Mouse (Mus musculus) neural tube, embryonic 12.5 days (tissue): ENCODE data around the gene Msx3. TPM values are rescaled to one million over a fixed set of nuclear protein-coding genes. Genes with fewer than 3 reads are reported as not detected.

Experiments used
- ATAC-seq: fragments of 200-750 bp; cut with Nextera tagmentation; 2 replicates; pipeline ENCODE4 v1.8.0; 2017; ENCODE audit warnings: low read depth, mild to moderate bottlenecking, moderate TSS enrichment, moderate library complexity; ENCODE audit not compliant: low FRiP score
- H3K27ac ChIP-seq: fragments of 300-500 bp; sonication (generic); 2 replicates; pipeline ENCODE4 v1.5.1; 2016
- H3K27me3 ChIP-seq: fragments of 300-500 bp; sonication (generic); replicated peaks from 2 replicates; pipeline ENCODE4 v1.6.1; 2016; ENCODE audit warnings: mild to moderate bottlenecking
- H3K36me3 ChIP-seq: fragments of 300-500 bp; sonication (generic); 2 replicates; pipeline ENCODE4 v1.6.1; 2016; ENCODE audit warnings: mild to moderate bottlenecking
- H3K4me1 ChIP-seq: fragments of 300-500 bp; sonication (generic); 2 replicates; pipeline ENCODE4 v1.6.1; 2016
- H3K4me2 ChIP-seq: fragments of 300-500 bp; sonication (generic); replicated peaks from 2 replicates; pipeline ENCODE4 v1.6.1; 2016; ENCODE audit warnings: mild to moderate bottlenecking
- H3K4me3 ChIP-seq: fragments of 300-500 bp; sonication (generic); 2 replicates; pipeline ENCODE4 v1.5.1; 2016
- H3K9ac ChIP-seq: fragments of 300-500 bp; sonication (generic); 2 replicates; pipeline ENCODE4 v1.6.1; 2016; ENCODE audit warnings: mild to moderate bottlenecking
- H3K9me3 ChIP-seq: fragments of 300-500 bp; sonication (generic); 2 replicates; pipeline ENCODE4 v1.6.1; 2016; ENCODE audit warnings: mild to moderate bottlenecking
- WGBS: fragments of 180-500 bp; shearing (Covaris S2); methylation state at CpG from one replicate; pipeline ENCODE4 v1.1.7; 2016; 5-methylcytosine and 5-hydroxymethylcytosine counted together
- polyA plus RNA-seq: library from polyadenylated mRNA; unstranded; fragments of >200 nt; fragmentation: Nextera tagmentation; extraction: Ambion mirVana; gene quantifications from 2 replicates; pipeline ENCODE4 v1.2.1, GENCODE M21; 2016

Gene Msx3
- polyA plus RNA-seq, 1 experiment from 2014 or later = 95.9 TPM

DNA sequence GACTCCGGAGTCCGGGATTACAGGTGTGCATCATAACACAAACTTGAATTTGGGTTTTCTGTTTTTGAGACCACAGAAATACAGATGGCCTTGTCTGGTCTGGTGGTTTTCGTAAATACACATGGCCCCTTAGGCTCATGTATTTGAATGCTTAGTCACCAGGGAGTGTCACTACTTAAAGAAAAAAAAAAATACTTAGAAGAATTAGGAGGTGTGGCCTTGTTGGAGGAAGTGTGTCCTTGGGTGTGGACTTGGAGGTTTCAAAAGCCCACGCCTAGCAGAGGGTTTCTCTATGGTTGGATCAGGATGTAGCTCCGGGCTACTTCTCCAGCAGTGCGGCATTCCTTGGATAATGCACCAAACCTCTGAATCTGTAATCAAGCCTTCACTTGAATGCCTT, 28.8 kb upstream of the Msx3 start:
- Histone ChIP-seq H3K36me3 (no peaks in the 10 kb centered on the region), H3K9me3 (no peaks in the 10 kb centered on the region), H3K4me1 (peaks cover 24% of the 10 kb centered on the region), H3K4me2 (no peak overlapping the region), H3K4me3 (no peak overlapping the region), H3K27ac (no peak overlapping the region), H3K27me3 (peaks cover 11% of the 10 kb centered on the region), H3K9ac (no peak overlapping the region)
- no peak for ATAC-seq
- 80% methylated on average over 6 of the region's 6 CpGs for WGBS

- 0 out of 2 replicates have a peak, but pooled peaks cover 6% of the 10 kb centered on the region for H3K4me1 ChIP-seq
- H3K4me3 ChIP-seq = no peak overlapping the region
- no peaks in the 10 kb centered on the region for H3K27me3 ChIP-seq
- no peaks in the 10 kb centered on the region for H3K9me3 ChIP-seq
- no peak for ATAC-seq
- peak overlapping the region; percentile 44 for H3K4me2 ChIP-seq
- H3K9ac ChIP-seq = 0 out of 2 replicates have a peak overlapping the region, but pooled peaks have one; percentile 33
- WGBS = 33% methylated on average over 39 of the region's 39 CpGs
- no peak overlapping the region for H3K27ac ChIP-seq
- H3K36me3 ChIP-seq = no peaks in the 10 kb centered on the region
Observed at GRCm38 (mm10) chr7:140070042-140070711, 21.3 kb upstream of the Msx3 start.

DNA sequence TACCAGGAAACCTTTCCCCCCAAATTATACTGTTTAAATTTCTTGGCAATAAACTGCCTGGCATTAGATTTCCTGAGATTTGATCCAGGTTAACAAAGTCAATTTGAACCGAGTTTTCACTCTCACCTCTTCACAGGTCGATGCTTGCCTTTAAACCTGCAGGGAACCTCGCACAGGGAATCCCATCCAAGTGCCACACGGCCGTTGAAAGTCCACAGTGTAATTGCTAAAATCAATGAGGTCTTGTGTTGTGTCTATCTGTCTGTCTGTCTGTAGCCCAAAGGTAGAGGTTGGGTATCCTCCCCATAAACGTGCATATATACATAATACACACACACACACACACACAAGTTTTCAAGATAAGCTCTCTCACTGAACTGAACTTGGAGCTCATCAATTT, 18.5 kb upstream of the Msx3 start:
- WGBS = 68% methylated on average over 6 of the region's 6 CpGs
- Histone ChIP-seq H3K4me2 (no peak overlapping the region), H3K27ac (no peak overlapping the region), H3K9me3 (no peaks in the 10 kb centered on the region), H3K4me1 (peaks cover 15% of the 10 kb centered on the region), H3K9ac (no peak overlapping the region), H3K4me3 (no peak overlapping the region), H3K36me3 (no peaks in the 10 kb centered on the region), H3K27me3 (no peaks in the 10 kb centered on the region; the same call in 1 of the 2 replicates)
- no peak for ATAC-seq

DNA sequence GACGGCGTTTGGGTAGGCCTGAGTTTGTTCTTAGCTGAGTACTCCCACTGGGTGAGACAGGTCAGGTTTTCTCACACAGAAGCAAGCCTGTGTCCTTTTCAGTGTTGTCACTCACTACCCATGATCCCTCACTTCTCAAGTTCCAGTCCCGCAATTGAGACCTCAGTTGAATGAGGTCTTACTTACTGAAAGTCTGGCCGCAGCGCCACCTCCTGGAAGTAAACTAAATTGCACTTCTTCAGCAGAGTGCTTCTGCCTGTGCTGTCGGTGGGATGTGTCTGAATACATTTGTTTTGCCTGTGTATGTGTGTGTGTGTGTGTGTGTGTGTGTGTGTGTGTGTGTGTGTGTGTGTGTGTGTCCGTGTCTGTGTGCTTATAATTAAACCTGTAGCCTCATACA, 14.2 kb upstream of the Msx3 start:
- WGBS = 17% methylated on average over 7 of the region's 7 CpGs
- Histone ChIP-seq H3K9ac (no peak overlapping the region), H3K27ac (no peak overlapping the region), H3K4me2 (0 out of 2 replicates have a peak overlapping the region, but pooled peaks have one; percentile 5), H3K4me3 (no peak overlapping the region), H3K4me1 (peaks cover 51% of the 10 kb centered on the region), H3K9me3 (no peaks in the 10 kb centered on the region), H3K36me3 (no peaks in the 10 kb centered on the region), H3K27me3 (peaks cover 5% of the 10 kb centered on the region; the same call in 1 of the 2 replicates)
- ATAC-seq = no peak

GRCm38 (mm10) chr7:140062307-140062706, 13.4 kb upstream of the Msx3 start:
- 0 out of 2 replicates have a peak, but pooled peaks have one; percentile 10 for ATAC-seq
- Histone ChIP-seq H3K4me1 (peaks cover 57% of the 10 kb centered on the region), H3K4me3 (no peak overlapping the region), H3K9ac (no peak overlapping the region), H3K36me3 (no peaks in the 10 kb centered on the region), H3K27me3 (peaks cover 5% of the 10 kb centered on the region; the same call in 1 of the 2 replicates), H3K9me3 (no peaks in the 10 kb centered on the region), H3K27ac (0 out of 2 replicates have a peak overlapping the region, but pooled peaks have one; percentile 74), H3K4me2 (peak overlapping the region; percentile 60)
- 9% methylated on average over 11 of the region's 11 CpGs for WGBS

GRCm38 (mm10) chr7:140061832-140062130, 12.9 kb upstream of the Msx3 start:
- whole genome bisulfite sequencing = under 1% methylated on average over 6 of the region's 6 CpGs
- H3K36me3 ChIP-seq = no peaks in the 10 kb centered on the region
- peak overlapping the region; percentile 32; the same call in 1 of the 2 replicates for H3K4me3 ChIP-seq
- peak overlapping the region; percentile 74; the same call in 1 of the 2 replicates for H3K27ac ChIP-seq
- peaks cover 61% of the 10 kb centered on the region for H3K4me1 ChIP-seq
- H3K9ac ChIP-seq = peak overlapping the region; percentile 53
- peaks cover 5% of the 10 kb centered on the region; the same call in 1 of the 2 replicates for H3K27me3 ChIP-seq
- ATAC-seq = peak; percentile 15; the same call in 1 of the 2 replicates
- H3K4me2 ChIP-seq = peak overlapping the region; percentile 60
- H3K9me3 ChIP-seq = no peaks in the 10 kb centered on the region

DNA sequence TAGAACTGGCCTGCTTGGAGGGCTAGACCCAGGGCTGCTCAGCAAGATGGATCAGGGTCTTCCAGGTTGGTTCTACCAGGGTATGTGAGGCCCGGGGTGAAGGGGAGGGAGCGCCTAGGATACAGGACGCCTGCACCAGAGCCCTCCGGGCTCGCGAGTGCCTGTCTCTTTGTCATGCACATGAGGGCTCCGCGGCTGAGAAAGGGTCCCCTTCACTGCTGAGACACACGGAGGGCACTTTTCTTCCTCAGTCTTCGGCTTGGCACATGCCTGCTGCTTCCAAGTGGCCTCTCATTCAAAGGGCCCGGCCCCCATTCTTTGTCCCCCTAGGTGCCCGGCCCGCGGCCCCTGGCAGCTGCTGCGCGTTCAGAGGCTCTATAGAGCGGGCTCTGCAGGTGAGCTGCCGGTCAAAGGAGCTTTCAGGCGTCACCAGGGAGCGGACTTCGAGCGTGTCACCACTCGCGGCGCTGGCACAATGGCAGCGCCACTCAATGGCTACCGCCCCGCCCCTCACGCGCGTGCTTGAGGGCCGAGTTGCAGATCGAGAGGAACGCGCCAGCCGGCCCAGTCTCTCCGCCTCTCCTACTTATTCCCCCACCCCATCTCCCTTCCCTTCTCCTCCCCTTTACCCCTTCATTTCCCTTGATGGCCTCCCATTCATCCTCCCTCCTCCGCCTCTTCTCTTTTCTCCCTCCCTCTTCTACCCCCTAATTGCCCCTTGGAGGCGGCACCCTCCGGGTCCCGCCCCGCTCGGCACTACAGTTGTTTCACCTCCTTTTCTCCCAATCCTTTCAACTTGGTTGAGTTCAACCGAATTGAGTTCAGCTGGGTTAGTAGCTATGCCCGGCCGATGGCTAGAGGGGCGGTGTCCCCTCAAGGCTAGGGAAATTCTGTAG, 12.3 kb upstream of the Msx3 start:
- Histone ChIP-seq H3K9ac (peak overlapping the region; percentile 53), H3K4me1 (peaks cover 67% of the 10 kb centered on the region), H3K27me3 (peaks cover 5% of the 10 kb centered on the region; the same call in 1 of the 2 replicates), H3K27ac (peak overlapping the region; percentile 74), H3K9me3 (no peaks in the 10 kb centered on the region), H3K4me2 (peak overlapping the region; percentile 60), H3K36me3 (no peaks in the 10 kb centered on the region), H3K4me3 (peak overlapping the region; percentile 32)
- ATAC-seq = peak; percentile 67
- WGBS = under 1% methylated on average over 47 of the region's 47 CpGs

GRCm38 (mm10) chr7:140059601-140060000, 10.7 kb upstream of the Msx3 start:
- 24% methylated on average over 4 of the region's 4 CpGs for WGBS
- H3K27ac ChIP-seq = no peak overlapping the region; the same call in 1 of the 2 replicates
- peaks cover 5% of the 10 kb centered on the region; the same call in 1 of the 2 replicates for H3K27me3 ChIP-seq
- H3K4me2 ChIP-seq = peak overlapping the region; percentile 60; the same call in 1 of the 2 replicates
- peaks cover 68% of the 10 kb centered on the region for H3K4me1 ChIP-seq
- no peak for ATAC-seq
- no peaks in the 10 kb centered on the region for H3K9me3 ChIP-seq
- H3K4me3 ChIP-seq = no peak overlapping the region
- H3K36me3 ChIP-seq = no peaks in the 10 kb centered on the region
- no peak overlapping the region for H3K9ac ChIP-seq

- H3K4me1 ChIP-seq = peaks cover 68% of the 10 kb centered on the region
- H3K4me3 ChIP-seq = peak overlapping the region; percentile 40; the same call in 1 of the 2 replicates
- peak overlapping the region; percentile 68 for H3K9ac ChIP-seq
- H3K4me2 ChIP-seq = peak overlapping the region; percentile 73
- WGBS = 7% methylated on average over 7 of the region's 7 CpGs
- peak overlapping the region; percentile 96 for H3K27ac ChIP-seq
- H3K27me3 ChIP-seq = 0 out of 2 replicates have a peak, but pooled peaks cover 5% of the 10 kb centered on the region
- no peaks in the 10 kb centered on the region for H3K36me3 ChIP-seq
- no peaks in the 10 kb centered on the region for H3K9me3 ChIP-seq
- peak; percentile 0; the same call in 1 of the 2 replicates for ATAC-seq
Observed at GRCm38 (mm10) chr7:140058528-140058927, 9.6 kb upstream of the Msx3 start.

DNA sequence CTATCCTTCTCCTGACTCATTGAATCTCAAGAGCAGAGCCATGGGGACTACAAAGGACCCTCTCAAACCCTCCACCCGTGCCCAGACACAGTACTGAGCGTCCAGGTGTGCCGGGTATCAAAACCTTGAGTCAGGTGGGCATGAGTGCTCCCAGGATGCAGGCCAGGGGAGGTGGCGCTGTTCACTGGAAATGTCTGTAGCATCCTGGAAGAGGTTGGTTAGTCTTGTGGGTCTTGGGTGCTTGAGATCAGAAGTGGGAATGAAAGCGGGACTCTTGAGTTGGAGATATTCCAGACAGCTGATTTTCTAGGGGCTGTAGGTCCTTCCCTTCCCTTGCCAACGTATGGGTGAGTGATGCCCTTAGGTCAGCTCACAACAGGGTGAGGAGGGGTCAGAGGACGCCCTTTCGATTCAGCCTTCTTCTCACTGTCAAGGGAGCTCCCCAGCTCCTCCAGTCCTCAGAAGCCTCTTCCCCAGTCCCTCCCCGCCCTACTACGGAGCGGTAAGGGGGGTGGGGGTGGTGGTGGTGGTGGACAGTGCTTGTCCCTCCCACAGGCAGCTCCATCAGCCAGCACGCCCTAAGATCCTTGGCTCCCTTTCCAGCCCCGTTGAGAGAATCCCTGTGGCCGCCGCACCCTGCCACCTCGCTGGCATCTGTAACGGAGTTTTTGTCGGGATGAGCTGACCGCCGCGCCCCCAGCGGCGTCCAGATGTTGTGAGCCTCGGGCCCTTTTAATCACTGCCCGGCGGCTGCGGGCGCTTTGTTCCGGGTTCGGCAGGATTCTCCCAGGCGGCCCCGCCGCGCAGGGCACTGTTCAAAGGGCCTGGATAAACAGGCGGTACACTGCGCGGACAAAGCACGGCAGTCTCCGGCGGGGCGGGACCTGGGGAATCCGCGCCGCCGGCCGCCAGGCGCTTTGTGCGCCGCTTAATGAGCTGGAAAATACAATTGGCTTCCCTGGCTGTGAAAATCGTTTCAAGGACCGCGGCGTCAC, 8.8 kb upstream of the Msx3 start:
- peak overlapping the region; percentile 73 for H3K4me2 ChIP-seq
- H3K27me3 ChIP-seq = 0 out of 2 replicates have a peak, but pooled peaks cover 5% of the 10 kb centered on the region
- no peaks in the 10 kb centered on the region for H3K36me3 ChIP-seq
- WGBS = 2% methylated on average over 53 of the region's 53 CpGs
- peak; percentile 70 for ATAC-seq
- peak overlapping the region; percentile 68 for H3K9ac ChIP-seq
- peak overlapping the region; percentile 40 for H3K4me3 ChIP-seq
- peaks cover 62% of the 10 kb centered on the region for H3K4me1 ChIP-seq
- H3K27ac ChIP-seq = peak overlapping the region; percentile 96
- H3K9me3 ChIP-seq = no peaks in the 10 kb centered on the region

DNA sequence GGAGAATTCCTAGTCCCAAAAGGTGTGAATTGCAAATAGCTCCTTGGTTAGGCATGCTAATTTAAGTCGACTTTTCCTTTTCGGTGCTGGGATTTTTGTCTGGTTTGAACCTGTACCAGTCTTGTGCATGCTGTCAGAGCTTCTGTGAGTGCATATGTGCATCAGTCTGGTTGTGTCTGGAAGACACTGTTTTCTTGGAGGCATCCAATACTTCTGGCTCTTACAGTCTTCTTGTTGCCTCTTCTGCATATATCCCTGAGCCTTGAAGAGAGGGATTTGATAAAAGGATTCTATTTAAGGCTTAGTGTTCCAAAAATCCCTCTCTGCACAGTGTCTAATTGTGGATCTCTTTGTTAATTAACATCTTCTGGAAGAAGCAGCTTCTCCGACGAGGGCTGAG, 5.2 kb upstream of the Msx3 start:
- Histone ChIP-seq H3K4me2 (no peak overlapping the region), H3K9me3 (no peaks in the 10 kb centered on the region), H3K4me1 (peaks cover 44% of the 10 kb centered on the region), H3K27ac (no peak overlapping the region), H3K9ac (no peak overlapping the region), H3K36me3 (no peaks in the 10 kb centered on the region), H3K27me3 (peaks cover 22% of the 10 kb centered on the region), H3K4me3 (no peak overlapping the region)
- no peak for ATAC-seq
- 90% methylated on average over 4 of the region's 4 CpGs for WGBS
